Mouse (Mus musculus): ENCODE measurements around the gene Ttc7b.

Gene Ttc7b

GRCm38 (mm10) chr12:100337351-100338018 is 183.1 kb downstream of the Ttc7b start:
- ATAC-seq (ENCODE audit: low TSS enrichment), result no peak

GRCm38 (mm10) chr12:100336241-100336640 is 184.4 kb downstream of the Ttc7b start:
- no peak for ATAC-seq (ENCODE audit: low TSS enrichment)

DNA sequence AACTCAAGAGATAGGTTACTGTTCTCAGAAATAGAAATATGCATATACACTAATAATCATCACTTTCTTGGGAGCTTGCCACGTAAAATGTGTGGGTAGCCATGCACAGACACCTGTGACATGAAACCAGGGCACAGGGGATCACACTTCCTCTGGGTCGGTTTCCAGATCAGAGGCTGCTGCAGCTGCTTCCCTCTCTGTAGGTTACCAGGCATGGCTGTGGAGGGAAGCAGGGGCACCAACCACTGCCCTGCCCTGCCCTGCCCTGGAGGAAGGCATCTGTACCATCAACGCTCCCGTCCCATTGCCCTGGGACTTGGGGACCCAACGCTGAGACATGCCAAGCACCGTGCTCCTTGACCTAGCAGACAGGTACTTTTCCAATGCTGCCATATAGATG is 188.8 kb downstream of the Ttc7b start:
- no peak for ATAC-seq (ENCODE audit: low TSS enrichment)

DNA sequence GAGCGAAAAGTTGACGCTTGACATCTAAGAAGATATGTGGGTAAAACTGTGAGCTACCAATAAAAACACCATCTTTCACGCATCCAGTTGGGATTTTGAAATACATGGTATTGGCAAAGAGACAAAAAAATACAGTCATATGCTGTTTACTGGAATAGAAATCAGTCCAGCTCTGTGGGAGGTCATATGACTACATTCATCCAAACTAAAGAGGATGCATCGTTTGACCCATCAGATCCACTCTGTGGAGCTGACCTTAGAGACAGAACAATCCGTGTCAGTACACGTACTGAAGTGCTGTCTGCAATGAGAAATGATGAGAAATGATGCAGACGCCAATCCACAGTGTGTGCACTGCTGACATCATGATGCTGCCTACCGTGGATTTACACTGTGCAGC is 190.4 kb downstream of the Ttc7b start:
- ATAC-seq (ENCODE audit: low TSS enrichment), result no peak

GRCm38 (mm10) chr12:100328998-100329397 is 191.6 kb downstream of the Ttc7b start:
- ATAC-seq (ENCODE audit: low TSS enrichment), result no peak

- 0 out of 2 replicates have a peak, but pooled peaks have one; percentile 7 for ATAC-seq (ENCODE audit: low TSS enrichment)
These were observed 192.1 kb downstream of the Ttc7b start for GRCm38 (mm10) chr12:100328557-100328956.

DNA sequence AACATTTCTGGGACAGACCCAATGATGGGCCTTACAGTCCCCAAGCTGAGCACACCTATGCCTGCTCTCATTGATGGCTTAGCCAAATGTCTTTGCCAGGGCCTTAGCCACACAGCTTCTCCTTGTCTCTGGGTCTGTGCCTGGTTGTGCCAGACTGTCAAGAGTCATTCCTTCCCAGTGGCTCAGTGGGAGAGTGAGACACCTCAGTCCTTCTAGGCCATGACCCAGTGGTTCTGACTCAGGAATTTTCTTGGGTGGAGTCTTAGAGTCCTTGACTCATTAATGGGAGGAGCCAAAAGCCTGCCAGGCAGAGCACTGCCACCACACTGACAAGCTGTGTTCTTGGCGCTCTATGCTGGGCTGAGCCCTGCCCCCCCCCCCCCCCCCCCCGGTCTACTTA is 193.9 kb downstream of the Ttc7b start:
- ATAC-seq (ENCODE audit: low TSS enrichment), result no peak

- no peak for ATAC-seq (ENCODE audit: low TSS enrichment)
These were observed 195.0 kb downstream of the Ttc7b start for GRCm38 (mm10) chr12:100325618-100326017.

DNA sequence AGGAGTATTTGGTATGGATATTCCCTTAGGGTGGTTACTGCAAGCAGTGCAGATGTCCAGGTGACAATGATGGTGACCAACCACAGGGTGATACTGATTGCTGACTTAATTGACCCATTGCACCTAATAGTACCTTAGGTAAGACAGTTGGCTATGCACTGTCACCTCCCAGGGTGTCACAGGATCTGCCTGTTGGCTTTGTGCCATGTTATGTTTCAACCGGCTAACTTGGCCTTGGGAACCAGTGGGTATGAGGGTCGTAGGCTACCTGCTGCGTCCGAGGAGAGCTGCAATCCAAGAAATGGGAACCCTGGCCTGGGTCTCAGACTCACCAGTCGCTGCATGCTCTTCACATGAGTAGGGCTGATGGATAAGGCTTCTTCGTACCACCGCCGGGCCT is 195.4 kb downstream of the Ttc7b start:
- ATAC-seq (ENCODE audit: low TSS enrichment), result no peak

DNA sequence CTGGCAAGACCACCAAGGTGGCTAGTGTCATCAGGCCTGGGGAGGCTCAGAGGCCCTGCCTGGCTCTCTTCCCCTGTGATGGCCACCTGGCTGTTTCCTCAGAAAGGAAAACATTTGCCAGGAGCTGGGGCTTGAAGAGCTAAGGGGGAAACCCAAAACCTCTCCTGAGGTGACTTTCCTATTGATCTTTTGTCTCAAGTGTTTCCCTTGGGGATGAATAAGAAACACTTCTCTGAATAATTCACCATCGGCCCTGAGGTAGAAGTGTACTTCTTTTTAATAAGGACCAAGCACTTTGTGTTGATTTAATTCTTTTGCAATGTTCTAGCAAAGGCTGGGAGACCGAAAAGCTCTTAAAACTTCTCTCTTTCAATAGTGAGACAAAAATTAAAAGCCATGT is 197.0 kb downstream of the Ttc7b start:
- no peak for ATAC-seq (ENCODE audit: low TSS enrichment)

GRCm38 (mm10) chr12:100322225-100322624 is 198.4 kb downstream of the Ttc7b start:
- no peak for ATAC-seq (ENCODE audit: low TSS enrichment)

GRCm38 (mm10) chr12:100321545-100321944 is 199.1 kb downstream of the Ttc7b start:
- ATAC-seq (ENCODE audit: low TSS enrichment), result no peak

- ATAC-seq (ENCODE audit: low TSS enrichment), result no peak
These were observed 200.9 kb downstream of the Ttc7b start for GRCm38 (mm10) chr12:100319746-100320145.

GRCm38 (mm10) chr12:100317936-100318335 is 202.7 kb downstream of the Ttc7b start:
- ATAC-seq (ENCODE audit: low TSS enrichment), result no peak

DNA sequence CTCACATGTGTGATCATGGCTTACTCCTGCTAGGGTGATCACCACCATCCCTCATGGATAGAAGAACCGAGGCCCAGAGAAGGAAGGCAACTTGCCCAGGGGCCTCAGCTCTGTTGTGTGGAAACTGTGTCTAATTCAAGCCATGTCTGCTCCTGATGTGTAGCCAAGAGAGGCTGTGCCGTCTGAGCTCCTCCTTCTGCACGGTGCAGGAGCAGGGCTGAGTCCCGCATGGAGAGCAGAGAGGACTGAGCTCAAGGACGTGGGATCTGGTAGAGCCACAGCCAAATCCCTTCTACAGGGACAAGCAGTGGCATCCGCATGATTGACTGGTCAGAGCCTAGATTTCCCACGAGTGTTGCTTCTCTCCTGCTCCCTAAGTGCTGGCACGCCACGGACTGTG is 204.5 kb downstream of the Ttc7b start:
- ATAC-seq (ENCODE audit: low TSS enrichment), result peak; percentile 64

GRCm38 (mm10) chr12:100315119-100315885 is 205.3 kb downstream of the Ttc7b start:
- peak; percentile 31; the same call in 1 of the 2 replicates for ATAC-seq (ENCODE audit: low TSS enrichment)

GRCm38 (mm10) chr12:100313785-100314375 is 206.7 kb downstream of the Ttc7b start:
- peak; percentile 54 for ATAC-seq (ENCODE audit: low TSS enrichment)

GRCm38 (mm10) chr12:100313209-100313608 is 207.4 kb downstream of the Ttc7b start:
- ATAC-seq (ENCODE audit: low TSS enrichment), result no peak

DNA sequence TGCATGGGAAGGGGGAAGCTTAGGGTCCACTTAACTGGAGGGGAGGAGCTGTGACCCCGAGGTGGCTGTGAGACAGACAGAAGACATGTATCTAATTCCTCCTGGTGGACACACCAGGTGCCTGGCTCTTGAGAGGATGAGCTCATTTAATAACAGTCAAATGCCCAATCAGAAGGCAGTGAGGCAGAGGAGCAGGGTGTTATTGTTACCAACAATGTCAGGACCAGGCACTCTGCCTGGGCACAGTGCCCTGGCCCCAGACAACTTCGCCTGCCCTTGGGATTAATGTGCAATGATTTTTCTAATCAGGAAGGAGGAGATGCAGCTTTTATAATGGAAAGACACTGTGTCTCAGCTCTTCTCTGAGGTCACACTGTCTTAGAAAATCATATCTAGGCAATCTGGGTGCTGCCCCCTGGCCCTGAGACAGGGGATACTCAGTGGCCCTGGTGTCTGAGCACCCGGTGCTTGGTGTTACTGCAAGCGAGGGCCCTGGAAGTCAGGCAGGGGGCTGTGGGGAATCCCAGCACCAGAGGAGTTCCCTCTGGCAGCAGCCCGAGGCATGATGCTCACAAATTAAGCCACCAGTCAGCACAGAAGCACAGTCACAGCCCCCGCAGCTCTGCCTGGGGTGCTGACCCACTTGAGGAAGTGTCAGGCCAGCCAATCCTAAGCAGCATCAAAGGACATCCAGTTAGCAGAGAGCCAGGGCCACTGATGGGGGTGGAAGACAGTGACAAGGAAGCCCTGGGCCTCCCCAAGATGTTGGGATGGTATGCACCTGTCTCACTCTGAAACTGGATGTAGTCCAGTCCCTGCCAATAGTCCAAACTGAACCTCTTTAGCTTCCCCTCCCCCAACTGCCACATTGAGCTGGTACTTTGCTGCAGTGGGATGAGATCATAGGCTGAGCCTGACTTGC is 209.9 kb downstream of the Ttc7b start:
- peak; percentile 8; the same call in 1 of the 2 replicates for ATAC-seq (ENCODE audit: low TSS enrichment)

DNA sequence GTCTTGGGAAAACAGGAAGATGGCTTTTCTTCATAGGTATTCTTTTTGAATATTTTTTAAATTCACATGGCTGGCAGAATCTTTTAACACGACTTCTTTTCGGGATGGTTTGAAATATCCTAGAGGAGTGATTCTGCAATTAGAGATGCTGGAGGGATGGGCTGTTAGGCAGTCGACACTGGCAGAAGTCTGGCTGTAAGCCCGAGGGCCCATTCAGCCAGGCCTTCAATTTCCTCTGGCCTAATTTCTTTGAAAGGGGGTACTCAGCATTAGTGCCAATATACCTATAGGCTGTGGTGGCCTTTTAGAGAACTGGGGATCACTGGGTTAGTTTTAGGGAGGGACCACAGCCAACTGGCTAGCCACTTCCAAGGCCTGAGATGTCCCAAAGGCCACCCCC is 211.4 kb downstream of the Ttc7b start:
- ATAC-seq (ENCODE audit: low TSS enrichment), result no peak

DNA sequence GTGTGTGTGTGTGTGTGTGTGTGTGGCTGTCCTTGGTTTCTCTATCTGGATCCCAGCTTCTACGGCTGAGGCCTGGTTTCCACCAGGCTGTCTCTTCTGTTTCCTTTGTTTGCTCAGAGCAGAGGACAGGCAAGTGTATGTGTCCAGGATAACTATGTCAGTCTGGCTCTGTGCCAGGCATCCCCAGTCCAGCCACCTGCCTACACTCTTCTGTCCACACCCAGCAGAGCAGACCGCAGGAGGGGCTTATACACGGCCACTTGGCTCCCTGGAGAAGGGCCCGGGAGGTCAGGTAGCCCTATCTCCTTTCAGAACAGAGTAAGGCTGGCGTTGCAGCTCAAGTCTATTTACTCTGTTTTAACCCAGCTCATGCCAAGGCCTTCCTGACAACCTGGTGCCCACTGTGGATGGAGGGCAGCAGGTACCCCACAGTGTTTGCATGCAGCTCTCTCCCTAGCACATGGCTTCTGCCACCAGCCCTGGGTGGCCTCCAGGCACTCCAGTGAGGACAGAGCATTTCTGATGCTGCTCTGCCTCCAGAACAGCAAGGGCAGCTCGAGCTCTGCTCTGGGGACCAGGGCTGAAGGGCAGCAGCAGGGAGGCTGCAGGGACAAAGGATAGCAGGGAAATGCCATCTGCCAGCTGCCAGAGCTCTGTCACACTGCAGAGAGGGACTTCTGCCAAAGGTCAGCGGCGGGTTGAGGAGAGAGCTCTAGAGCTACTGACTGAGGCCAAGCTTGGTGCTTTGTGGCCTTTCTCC is 212.9 kb downstream of the Ttc7b start:
- ATAC-seq (ENCODE audit: low TSS enrichment), result peak; percentile 20; the same call in 1 of the 2 replicates

Measured in frontal cortex, adult (tissue).